Mouse (Mus musculus): ENCODE data around the gene Gm4070.
"Not testable (repeated sequence)": the region's sequence is repeated elsewhere in the genome, so short reads cannot be mapped to it uniquely, and the experiment has no call there.

The Gm4070 gene

GRCm38 (mm10) chr7:105953812-105954211, at the start of gene Gm4070:
Gene Gm4070, minus strand, starts transcription at chr7:105953967.
- peak; percentile 4 for DNase-seq

DNA sequence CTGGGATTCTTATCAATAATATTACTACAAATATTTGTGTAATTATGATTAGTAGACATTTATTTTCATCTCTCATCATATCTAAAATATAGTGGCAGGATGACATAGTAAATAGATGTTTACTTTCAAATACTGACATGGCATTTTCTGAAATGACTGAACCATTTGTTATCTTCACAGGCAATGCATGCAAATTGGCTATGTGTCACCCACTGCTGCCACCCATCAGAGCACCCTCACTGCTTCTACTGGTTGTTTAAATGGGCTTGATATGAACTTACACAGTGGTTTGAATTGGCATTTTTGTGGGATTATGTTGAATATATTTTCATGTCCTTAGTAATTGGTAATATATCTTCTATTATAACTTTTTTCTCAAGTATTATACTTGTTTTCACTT, 773 bp upstream of the Gm4070 start:
- not testable (repeated sequence) for DNase-seq

- not testable (repeated sequence) for DNase-seq
Observed at GRCm38 (mm10) chr7:105952408-105952807, 1.4 kb downstream of the Gm4070 start.

GRCm38 (mm10) chr7:105945238-105945637, 8.5 kb downstream of the Gm4070 start:
- DNase-seq: not testable (repeated sequence)

DNA sequence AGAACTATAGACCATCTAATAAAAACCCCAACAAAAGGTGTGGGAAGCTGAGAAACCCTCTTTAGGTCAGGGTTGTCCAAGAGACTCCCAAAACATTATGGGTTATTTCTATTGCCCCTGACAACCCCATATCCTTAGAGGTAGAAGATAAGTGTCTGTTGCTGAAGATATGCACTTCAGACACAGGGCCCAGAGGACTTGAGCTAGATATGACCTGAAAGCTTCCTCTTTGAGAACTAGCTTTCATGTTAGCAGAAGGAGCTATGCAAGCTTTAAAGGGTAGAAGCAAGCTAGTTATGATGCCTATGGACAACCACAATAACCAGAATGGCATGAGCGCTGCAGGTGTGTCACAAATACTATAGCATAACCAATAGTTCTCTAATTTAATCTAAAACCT, 21.6 kb downstream of the Gm4070 start:
- DNase-seq: not testable (repeated sequence)

DNA sequence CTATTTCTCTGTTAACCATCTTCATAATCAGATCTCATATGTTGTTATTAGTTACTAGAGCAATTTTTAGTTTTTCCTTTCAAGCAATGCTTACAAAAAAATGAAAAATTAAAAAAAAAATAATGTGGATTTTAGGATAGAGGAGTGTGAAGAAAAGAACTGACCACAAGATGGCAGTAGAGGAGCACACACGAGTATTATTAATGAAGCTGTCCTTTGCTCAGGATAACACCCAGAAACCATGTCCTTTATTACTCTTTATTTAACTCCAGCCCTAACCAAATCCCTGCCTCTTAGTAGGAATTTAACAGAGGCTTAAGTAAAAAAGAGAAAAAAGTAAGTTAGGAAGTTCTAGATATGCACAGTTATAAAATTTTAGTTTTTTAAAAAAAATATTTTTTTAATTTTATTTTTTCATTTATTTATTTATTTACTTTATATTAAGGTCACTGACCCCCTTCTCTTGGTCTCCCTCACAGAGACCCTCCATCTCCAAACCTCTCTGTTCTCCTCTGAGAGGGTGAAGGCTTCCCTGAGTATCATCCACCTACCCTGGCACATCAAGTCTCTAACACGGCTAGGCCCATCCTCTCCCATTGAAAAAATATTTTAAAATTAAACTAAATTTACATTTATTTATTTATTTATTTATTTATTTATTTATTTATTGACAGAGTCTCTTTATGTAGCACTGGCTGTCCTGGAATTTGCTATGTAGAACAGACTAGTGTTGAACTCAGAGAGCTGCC, 70.0 kb downstream of the Gm4070 start:
- not testable (repeated sequence) for DNase-seq

- DNase-seq: not testable (repeated sequence)
Observed at GRCm38 (mm10) chr7:105879717-105880484, 73.9 kb downstream of the Gm4070 start.

GRCm38 (mm10) chr7:105855718-105856560, 97.8 kb downstream of the Gm4070 start:
- DNase-seq: not testable (repeated sequence)
